Mouse (Mus musculus): ENCODE data around the gene Hoxa10. TPM values are rescaled to one million over a fixed set of nuclear protein-coding genes. Genes with fewer than 3 reads are reported as not detected.
A peak's percentile ranks its signal among the peaks of the same experiment; 100 is the strongest.

Gene Hoxa10
- polyA plus RNA-seq, 1 experiment from 2014 or later, result not detected

DNA sequence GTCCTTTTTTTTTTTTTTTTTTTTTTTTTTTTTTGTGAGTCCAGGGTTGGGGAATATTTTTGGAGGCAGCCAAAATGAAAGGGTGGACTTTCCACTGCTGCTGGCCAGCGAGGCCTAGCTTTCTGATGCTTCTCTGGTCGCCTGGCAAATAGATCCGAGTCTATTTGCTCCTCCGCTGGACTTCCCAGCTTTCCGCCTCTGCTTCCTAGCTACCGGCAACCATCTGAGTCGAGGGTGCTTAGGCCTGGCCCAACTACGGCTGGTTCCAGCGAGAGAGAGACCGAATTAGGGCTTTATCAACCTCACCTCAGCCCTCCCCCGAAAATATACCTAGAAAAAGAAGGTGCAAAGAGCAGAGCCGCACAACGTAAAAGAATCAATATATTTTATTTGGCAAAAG lies 17.9 kb downstream of the Hoxa10 start:
- Histone ChIP-seq H3K27me3 (peaks cover 100% of the 10 kb centered on the region), H3K36me3 (no peaks in the 10 kb centered on the region), H3K9me3 (replicated peaks) (no peaks in the 10 kb centered on the region), H3K4me2 (replicated peaks) (no peak overlapping the region), H3K9ac (no peak overlapping the region), H3K27ac (no peak overlapping the region), H3K4me1 (peaks cover 12% of the 10 kb centered on the region; the same call in 1 of the 2 replicates), H3K4me3 (no peak overlapping the region)
- no peak for ATAC-seq (ENCODE audit: low FRiP score)
- WGBS, result 14% methylated on average over 13 of the region's 13 CpGs

DNA sequence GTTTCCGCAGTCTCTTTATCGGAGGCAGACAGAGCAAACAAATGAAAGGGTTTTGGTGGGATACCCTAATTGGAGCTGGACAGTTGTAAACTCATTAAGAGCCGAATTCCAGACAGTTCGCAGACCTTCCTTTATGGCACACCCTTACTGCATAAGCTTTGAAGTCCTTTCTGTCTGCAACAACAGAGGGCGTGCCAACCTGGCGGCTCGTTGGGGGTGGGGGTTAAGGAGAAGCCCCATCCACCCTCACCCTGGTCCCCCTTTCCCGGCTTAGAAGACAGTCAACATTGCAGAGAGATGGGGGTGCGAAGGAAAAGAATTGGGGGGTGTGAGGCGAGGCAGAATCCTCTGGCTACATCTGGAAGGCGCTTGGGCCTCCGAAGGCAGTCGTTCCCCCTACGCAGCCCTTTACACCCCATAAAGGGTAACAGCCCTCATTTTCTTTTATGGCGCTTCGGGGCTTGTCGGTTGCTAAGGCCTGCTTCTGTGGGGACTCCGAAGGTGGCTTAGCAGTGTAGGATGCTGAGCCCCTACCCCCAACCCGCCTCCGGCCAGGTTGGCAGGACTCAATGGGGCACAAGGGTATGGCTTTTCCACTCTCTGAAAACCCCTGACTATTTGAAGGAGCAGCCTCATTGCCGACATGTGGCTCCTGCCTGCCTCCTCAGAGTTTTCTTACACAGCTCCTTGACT lies 18.5 kb downstream of the Hoxa10 start:
- peaks cover 100% of the 10 kb centered on the region for H3K27me3 ChIP-seq
- no peak overlapping the region for H3K9ac ChIP-seq

DNA sequence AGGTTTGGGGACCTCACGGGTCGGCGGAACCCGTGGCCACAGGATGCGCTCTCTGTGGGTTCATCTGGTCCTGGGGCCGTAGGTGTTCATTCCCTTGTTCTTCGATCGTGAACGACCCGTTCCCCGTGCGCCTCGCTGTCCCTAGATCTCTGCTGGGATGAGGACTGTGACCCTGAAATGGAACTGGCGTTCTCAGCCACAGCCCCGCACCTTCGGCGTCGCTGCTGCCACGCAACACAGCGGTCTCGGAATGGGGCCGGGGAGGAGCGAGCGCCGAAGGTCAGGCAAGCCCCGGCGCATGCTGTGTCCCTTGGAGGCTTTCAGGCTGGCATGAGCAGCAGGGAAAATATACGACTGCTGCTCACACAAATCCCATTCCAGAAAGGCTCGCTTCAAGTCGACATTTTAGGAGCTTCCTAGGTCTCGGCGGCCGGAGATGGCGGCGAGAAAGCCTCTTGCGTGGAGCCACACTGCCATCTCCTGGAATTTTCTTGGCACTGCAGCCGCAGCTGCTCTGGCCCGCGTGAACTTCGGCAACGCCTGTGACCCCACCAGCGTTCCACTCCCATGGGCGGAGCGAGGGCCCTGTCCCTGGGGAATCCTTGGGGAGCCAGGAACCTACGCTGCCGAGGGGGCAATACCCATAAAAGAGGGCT lies 19.2 kb downstream of the Hoxa10 start, which contains the start of gene Hoxa7:
Gene Hoxa7, minus strand, starts transcription at position 518 of the 656 bp plus-strand sequence.
- no peaks in the 10 kb centered on the region for H3K9me3 ChIP-seq (replicated peaks)
- no peak within 1 kb of the TSS for H3K27ac ChIP-seq
- peak; percentile 64 for ATAC-seq (ENCODE audit: low FRiP score)
- H3K4me2 ChIP-seq (replicated peaks), result peak within 1 kb of the TSS; percentile 66
- H3K9ac ChIP-seq, result peak within 1 kb of the TSS; percentile 47
- WGBS, result under 1% methylated on average over 46 of the region's 46 CpGs
- peaks cover 100% of the 10 kb centered on the region for H3K27me3 ChIP-seq
- H3K4me3 ChIP-seq, result peak within 1 kb of the TSS; percentile 38
- no peaks in the 10 kb centered on the region for H3K36me3 ChIP-seq
- peaks cover 21% of the 10 kb centered on the region for H3K4me1 ChIP-seq

More for the DNA sequence above, 18.5 kb downstream of the Hoxa10 start:
- Histone ChIP-seq H3K4me3 (peak overlapping the region; percentile 38; the same call in 1 of the 2 replicates), H3K9me3 (replicated peaks) (no peaks in the 10 kb centered on the region), H3K4me2 (replicated peaks) (peak overlapping the region; percentile 66), H3K4me1 (peaks cover 16% of the 10 kb centered on the region; the same call in 1 of the 2 replicates), H3K36me3 (no peaks in the 10 kb centered on the region), H3K27ac (no peak overlapping the region)
- peak; percentile 9; the same call in 1 of the 2 replicates for ATAC-seq (ENCODE audit: low FRiP score)
- 4% methylated on average over 21 of the region's 21 CpGs for WGBS

DNA sequence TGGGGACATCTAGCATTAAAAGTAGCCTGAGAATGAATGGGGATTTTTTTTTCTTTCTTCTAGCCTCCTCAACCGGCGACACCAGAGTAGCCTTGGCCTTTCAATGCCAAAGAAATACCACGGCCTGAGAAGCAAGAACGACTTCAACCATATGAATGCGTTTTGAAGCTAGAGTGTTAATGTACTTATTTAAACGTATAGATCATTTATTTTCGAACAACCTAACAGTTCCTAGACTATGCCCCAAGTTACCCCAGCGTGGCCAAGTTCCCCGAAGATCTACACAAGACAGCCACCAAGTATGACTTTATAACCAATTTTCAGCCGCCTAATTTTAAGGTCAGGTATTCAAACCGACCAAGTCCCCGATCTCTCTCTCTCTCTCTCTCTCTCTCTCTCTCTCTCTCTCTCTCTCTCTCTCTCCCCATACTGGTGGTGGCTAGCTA lies 19.8 kb downstream of the Hoxa10 start:
- peaks cover 20% of the 10 kb centered on the region for H3K4me1 ChIP-seq
- peaks cover 100% of the 10 kb centered on the region for H3K27me3 ChIP-seq
- H3K9ac ChIP-seq, result 0 out of 2 replicates have a peak overlapping the region, but pooled peaks have one; percentile 47
- H3K9me3 ChIP-seq (replicated peaks), result no peaks in the 10 kb centered on the region
- peak overlapping the region; percentile 38; the same call in 1 of the 2 replicates for H3K4me3 ChIP-seq
- H3K36me3 ChIP-seq, result no peaks in the 10 kb centered on the region
- 4% methylated on average over 12 of the region's 12 CpGs for WGBS
- peak overlapping the region; percentile 66 for H3K4me2 ChIP-seq (replicated peaks)
- H3K27ac ChIP-seq, result no peak overlapping the region
- ATAC-seq (ENCODE audit: low FRiP score), result no peak

DNA sequence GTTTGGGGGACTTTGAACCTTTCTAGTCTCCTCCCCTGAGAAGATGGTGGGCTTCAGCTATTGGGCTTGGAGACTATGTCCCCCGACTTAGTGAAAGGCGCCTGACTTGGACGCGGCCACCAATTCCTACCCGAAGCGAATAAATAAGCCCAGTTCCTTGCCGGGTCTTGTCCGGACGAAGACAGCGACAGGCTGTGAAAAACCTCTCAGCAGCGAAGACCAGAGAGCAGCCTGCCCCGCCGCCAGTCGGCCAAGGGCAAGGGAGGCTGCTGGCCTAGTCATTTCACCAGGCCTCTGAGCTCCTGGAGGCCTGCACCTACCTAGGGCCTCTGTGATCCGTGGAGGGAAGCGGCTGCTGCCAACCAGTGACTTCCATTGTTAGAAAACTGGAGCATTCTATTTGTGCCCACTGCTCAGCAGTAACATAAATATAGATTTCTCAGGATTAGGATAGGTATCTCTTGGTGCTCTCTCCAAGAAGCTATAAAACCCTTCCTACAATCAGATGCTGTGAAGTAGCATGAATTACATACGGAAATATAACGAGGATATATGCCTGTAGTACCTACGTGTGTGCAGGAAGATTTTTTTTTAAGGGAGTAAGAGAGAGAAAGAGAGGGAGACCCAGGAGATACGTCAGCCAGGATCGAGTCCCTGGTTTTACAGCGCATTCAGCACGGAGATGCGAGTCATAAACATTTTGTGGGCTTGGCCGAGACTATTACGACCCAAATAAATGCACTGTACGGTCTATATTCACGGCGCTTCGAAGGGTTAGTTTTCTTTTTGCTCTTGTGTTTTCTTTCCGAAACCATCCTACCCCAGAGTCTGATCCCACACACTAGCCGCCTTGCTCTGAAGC lies 20.4 kb downstream of the Hoxa10 start:
- no peaks in the 10 kb centered on the region for H3K9me3 ChIP-seq (replicated peaks)
- 12% methylated on average over 32 of the region's 32 CpGs for WGBS
- no peak overlapping the region for H3K27ac ChIP-seq
- no peak overlapping the region for H3K4me2 ChIP-seq (replicated peaks)
- no peaks in the 10 kb centered on the region for H3K36me3 ChIP-seq
- no peak for ATAC-seq (ENCODE audit: low FRiP score)
- no peak overlapping the region for H3K4me3 ChIP-seq
- no peak overlapping the region for H3K9ac ChIP-seq
- peaks cover 100% of the 10 kb centered on the region for H3K27me3 ChIP-seq
- peaks cover 17% of the 10 kb centered on the region for H3K4me1 ChIP-seq

- ATAC-seq (ENCODE audit: low FRiP score), result no peak
- no peaks in the 10 kb centered on the region for H3K9me3 ChIP-seq (replicated peaks)
- no peak overlapping the region for H3K4me2 ChIP-seq (replicated peaks)
- no peaks in the 10 kb centered on the region for H3K36me3 ChIP-seq
- H3K4me3 ChIP-seq, result no peak overlapping the region
- WGBS, result 16% methylated on average over 9 of the region's 9 CpGs
- H3K9ac ChIP-seq, result no peak overlapping the region
- H3K27ac ChIP-seq, result no peak overlapping the region
- H3K27me3 ChIP-seq, result peaks cover 100% of the 10 kb centered on the region
- peaks cover 17% of the 10 kb centered on the region for H3K4me1 ChIP-seq
Observed at GRCm38 (mm10) chr6:52219234-52219942, 21.3 kb downstream of the Hoxa10 start.

GRCm38 (mm10) chr6:52218643-52219215 lies 21.9 kb downstream of the Hoxa10 start:
- H3K9ac ChIP-seq, result no peak overlapping the region
- no peak for ATAC-seq (ENCODE audit: low FRiP score)
- no peak overlapping the region for H3K4me3 ChIP-seq
- H3K9me3 ChIP-seq (replicated peaks), result no peaks in the 10 kb centered on the region
- 9% methylated on average over 14 of the region's 14 CpGs for WGBS
- H3K4me1 ChIP-seq, result peaks cover 17% of the 10 kb centered on the region
- no peak overlapping the region for H3K4me2 ChIP-seq (replicated peaks)
- no peak overlapping the region for H3K27ac ChIP-seq
- peaks cover 100% of the 10 kb centered on the region for H3K27me3 ChIP-seq
- no peaks in the 10 kb centered on the region for H3K36me3 ChIP-seq

- WGBS, result 5% methylated on average over 23 of the region's 23 CpGs
- no peak overlapping the region for H3K27ac ChIP-seq
- H3K36me3 ChIP-seq, result no peaks in the 10 kb centered on the region
- H3K4me1 ChIP-seq, result peaks cover 18% of the 10 kb centered on the region
- H3K9me3 ChIP-seq (replicated peaks), result no peaks in the 10 kb centered on the region
- H3K27me3 ChIP-seq, result peaks cover 100% of the 10 kb centered on the region
- H3K9ac ChIP-seq, result no peak overlapping the region
- 0 out of 2 replicates have a peak overlapping the region, but pooled peaks have one; percentile 47 for H3K4me2 ChIP-seq (replicated peaks)
- no peak for ATAC-seq (ENCODE audit: low FRiP score)
- peak overlapping the region; percentile 28; the same call in 1 of the 2 replicates for H3K4me3 ChIP-seq
Observed at GRCm38 (mm10) chr6:52217895-52218642, 22.6 kb downstream of the Hoxa10 start.

- Histone ChIP-seq H3K27ac (no peak overlapping the region), H3K4me2 (replicated peaks) (peak overlapping the region; percentile 47), H3K9ac (no peak overlapping the region), H3K9me3 (replicated peaks) (no peaks in the 10 kb centered on the region), H3K27me3 (peaks cover 100% of the 10 kb centered on the region), H3K4me1 (peaks cover 20% of the 10 kb centered on the region), H3K36me3 (no peaks in the 10 kb centered on the region), H3K4me3 (peak overlapping the region; percentile 28)
- WGBS, result under 1% methylated on average over 25 of the region's 25 CpGs
- ATAC-seq (ENCODE audit: low FRiP score), result peak; percentile 57; the same call in 1 of the 2 replicates
Observed at GRCm38 (mm10) chr6:52217459-52217768, 23.2 kb downstream of the Hoxa10 start.

DNA sequence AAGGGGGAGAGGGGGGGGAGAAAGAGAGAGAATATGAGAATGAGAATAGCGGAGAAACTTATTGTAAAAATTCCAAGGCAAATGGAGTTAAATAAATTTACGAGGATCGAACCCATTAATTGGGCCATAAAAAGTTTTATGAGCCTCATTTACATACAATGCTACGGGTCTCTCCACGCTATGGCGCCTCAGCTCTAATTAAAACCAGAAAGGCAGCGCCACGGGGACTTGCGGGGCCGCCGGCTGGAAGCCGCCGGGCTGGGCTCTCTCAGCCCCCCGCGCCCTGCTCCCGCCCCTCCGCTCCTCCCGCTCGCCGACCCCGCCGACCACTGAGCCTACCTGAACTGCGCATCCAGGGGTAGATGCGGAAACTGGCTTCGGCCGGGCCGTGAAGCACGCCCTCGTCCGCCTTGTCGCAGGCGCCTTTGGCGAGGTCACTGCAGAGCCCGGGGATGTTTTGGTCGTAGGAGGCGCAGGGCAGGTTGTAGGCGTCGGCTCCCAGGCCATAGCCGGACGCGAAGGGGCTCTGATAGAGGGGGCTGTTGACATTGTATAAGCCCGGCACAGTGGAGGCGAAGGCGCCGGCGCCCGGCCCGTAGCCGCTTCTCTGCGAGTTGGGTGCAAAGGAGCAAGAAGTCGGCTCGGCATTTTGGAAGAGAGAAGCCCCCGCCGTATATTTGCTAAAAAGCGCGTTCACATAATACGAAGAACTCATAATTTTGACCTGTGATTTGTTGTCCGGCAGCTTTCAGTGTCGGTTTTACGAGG lies 23.8 kb downstream of the Hoxa10 start:
- Histone ChIP-seq H3K4me2 (replicated peaks) (peak overlapping the region; percentile 47), H3K27ac (no peak overlapping the region), H3K9ac (no peak overlapping the region), H3K4me1 (peaks cover 20% of the 10 kb centered on the region), H3K9me3 (replicated peaks) (no peaks in the 10 kb centered on the region), H3K36me3 (no peaks in the 10 kb centered on the region), H3K27me3 (peaks cover 100% of the 10 kb centered on the region), H3K4me3 (peak overlapping the region; percentile 28)
- 3% methylated on average over 60 of the region's 60 CpGs for WGBS
- ATAC-seq (ENCODE audit: low FRiP score), result no peak
